Mouse (Mus musculus): ENCODE data around the gene Tcp11l2.

The Tcp11l2 gene

DNA sequence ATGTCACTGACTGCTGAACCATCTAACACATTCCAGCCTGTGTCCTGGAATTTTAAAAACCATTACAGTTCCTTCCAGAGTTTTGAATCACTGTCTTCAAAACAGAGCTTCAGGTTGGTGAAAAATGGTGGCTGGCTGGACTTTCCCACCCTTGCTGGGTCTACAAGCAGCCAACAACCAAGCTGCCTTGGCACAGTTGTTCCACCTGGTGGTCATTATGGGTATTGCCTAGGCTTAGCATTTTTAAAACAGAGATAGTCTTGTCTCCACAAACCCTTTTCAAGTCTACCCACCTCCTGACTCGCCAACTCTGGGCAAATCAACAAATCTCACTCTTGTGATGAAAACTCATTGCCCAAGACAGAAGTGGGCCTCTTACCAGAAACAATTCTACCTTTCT lies 17.9 kb upstream of the Tcp11l2 start:
- DNase-seq (ENCODE audit: low spot score) = no peak

GRCm38 (mm10) chr10:84559986-84560385 lies 16.4 kb upstream of the Tcp11l2 start:
- no peak for DNase-seq (ENCODE audit: low spot score)

GRCm38 (mm10) chr10:84562121-84562520 lies 14.3 kb upstream of the Tcp11l2 start:
- DNase-seq (ENCODE audit: low spot score) = no peak

GRCm38 (mm10) chr10:84562567-84563554 lies 13.6 kb upstream of the Tcp11l2 start:
- DNase-seq (ENCODE audit: low spot score) = no peak

DNA sequence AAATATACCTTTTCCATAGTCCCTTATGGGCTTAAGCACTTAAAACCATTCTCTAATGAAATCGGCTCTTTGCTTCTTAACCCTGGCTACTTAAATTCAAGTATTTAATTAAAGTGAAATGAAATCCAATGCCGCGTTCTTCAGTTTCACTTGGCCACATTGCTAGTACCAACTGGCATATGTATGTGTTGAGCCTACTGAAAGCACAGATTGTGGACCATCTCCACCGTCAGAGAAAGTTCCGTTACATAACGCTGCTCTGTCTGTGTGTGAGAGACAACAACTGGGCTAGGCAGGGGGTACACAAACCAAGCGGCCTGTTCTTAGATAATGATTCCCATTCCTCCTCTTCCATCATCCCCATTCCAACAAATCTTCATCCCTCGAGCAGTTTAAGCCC lies 12.0 kb upstream of the Tcp11l2 start:
- no peak for DNase-seq (ENCODE audit: low spot score)

- DNase-seq (ENCODE audit: low spot score) = no peak
These were observed 5.3 kb upstream of the Tcp11l2 start for GRCm38 (mm10) chr10:84571052-84571639.

GRCm38 (mm10) chr10:84573671-84574420 lies 2.6 kb upstream of the Tcp11l2 start:
- no peak for DNase-seq (ENCODE audit: low spot score)

DNA sequence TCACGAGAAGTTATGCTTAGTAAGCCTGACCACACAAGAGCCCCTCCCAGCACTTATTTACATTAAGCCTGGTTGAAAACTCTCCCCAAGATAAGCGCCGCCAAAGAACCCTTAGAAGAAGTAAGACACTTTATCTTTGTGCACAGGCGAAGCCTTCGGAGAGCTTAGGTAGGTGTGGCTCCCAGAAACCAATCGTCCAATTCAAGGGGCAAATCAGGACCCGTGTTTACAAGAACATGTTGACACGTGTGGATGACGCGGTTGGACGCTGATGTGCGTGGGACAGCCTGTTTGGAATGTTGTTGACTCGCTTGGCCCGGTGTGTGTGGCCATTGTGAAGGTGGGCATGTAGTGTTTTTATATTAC lies 414 bp upstream of the Tcp11l2 start:
- DNase-seq (ENCODE audit: low spot score) = no peak

DNA sequence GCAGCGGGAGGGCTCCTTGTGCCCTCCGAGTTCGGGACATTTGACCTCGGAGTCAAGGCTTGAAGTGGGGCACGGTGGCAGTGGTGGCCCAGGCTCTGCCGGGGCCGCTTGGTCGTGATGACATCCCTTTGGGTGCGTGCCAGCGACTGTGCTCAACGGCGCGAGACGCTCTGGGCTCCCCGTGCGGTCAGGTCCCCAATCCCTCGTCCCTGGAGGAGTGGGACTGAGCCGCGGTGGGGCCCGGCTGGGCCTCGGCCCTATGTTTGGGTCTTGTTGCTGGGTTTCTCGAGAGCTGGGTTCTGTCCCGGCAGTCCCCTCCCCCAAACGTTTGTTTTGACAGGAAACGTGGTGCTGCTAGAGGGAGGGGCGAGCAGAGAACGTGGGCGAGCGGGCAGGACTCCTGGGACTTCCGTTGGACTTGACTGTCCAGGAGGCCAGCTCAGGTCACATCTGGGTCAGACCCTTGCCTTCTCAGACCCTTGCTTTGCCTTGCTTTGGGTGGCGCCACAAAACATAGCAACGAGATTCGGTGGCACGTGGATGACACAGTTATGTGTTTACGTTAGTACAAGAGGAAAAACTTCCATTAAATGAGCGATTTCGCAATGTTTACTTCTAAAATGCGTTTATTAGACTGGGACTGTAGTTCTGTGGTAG lies 773 bp downstream of the Tcp11l2 start:
- DNase-seq (ENCODE audit: low spot score) = peak; percentile 59

- no peak for DNase-seq (ENCODE audit: low spot score)
These were observed 2.3 kb downstream of the Tcp11l2 start for GRCm38 (mm10) chr10:84578738-84579137.

DNA sequence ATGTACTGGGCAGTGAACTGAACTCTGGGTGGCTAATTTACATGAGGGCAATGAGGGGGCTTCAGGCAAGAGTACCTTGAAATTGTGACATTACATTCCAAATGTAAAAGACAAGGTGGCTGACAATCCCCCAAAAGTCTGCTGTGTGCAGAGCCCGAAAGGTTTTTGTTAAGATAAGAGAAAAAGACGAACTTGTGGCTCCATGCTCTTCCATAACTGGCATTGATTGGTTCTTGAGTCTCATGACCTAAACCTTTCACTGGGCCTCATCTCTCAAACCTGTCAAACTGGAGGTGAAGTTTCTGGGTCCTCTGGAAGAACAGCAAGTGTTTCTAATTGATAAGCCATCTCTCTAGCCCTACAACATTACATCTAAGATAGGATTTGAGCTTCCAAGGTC lies 3.1 kb downstream of the Tcp11l2 start:
- no peak for DNase-seq (ENCODE audit: low spot score)

- no peak for DNase-seq (ENCODE audit: low spot score)
These were observed 4.8 kb downstream of the Tcp11l2 start for GRCm38 (mm10) chr10:84581191-84581590.

DNA sequence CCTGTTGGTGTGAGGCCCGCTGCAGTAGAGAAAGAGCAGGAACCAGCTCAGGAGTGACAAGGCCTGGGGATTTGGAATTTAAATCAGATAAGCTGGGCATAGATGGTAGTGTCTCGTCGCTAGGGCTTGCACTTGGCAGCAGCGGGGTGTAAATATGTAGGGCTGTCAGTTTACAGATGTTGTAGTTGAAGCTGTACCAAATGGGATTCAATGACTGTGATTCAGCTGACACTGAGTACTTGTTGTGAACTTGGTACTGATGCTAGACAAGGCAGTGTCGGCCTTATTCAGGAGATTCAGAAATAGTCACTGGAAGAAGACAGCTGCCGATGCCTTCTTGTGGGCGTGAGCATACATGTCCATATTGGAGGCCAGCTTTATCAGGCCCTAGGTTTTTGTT lies 5.8 kb downstream of the Tcp11l2 start:
- no peak for DNase-seq (ENCODE audit: low spot score)

- DNase-seq (ENCODE audit: low spot score) = no peak
These were observed 8.2 kb downstream of the Tcp11l2 start for GRCm38 (mm10) chr10:84584451-84585293.

- no peak for DNase-seq (ENCODE audit: low spot score)
These were observed 8.8 kb downstream of the Tcp11l2 start for GRCm38 (mm10) chr10:84585294-84585650.

GRCm38 (mm10) chr10:84590956-84591355 lies 14.5 kb downstream of the Tcp11l2 start:
- DNase-seq (ENCODE audit: low spot score) = no peak

DNA sequence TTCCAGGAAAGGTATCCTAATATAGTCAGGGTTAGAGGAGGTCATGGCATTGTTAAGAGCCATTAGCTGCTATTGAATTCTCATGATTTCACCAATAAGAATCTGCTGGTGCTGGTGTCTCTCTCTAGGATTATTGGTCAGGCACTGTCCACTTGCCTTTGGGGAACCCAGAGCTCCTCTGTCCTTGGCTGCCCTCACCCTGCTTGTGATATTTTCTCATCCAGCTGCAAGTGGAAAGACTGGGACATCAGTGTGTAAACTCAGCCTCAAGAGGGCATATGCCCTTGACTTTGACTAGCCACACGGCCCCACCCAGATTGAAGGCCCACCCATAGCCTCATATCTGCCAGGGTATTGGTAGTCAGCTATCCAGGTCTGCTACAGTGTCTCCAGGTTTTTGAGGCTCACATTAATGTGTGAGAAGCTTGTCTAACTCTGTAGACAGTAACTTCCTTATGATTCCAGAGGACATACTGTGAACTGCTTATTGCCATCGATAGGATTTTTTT lies 15.3 kb downstream of the Tcp11l2 start:
- no peak for DNase-seq (ENCODE audit: low spot score)

DNA sequence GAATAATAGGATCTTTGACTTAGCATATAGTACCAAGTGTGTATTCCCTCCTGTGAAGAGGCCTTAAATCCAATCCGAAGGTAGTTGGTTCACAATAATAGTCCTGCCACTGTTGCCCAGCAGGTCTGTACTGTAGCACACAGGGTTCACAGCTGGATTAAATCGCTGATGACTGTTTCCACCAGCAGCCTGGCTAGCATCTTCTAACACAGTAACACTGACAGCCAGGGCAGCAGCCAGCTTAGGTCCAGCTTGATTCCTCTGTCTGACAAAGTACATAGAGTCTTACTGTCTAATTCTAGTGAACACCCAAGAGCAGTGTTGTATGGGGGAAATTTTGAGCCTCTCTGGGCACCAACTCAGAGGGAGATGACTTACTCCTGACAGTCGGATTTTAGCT lies 16.3 kb downstream of the Tcp11l2 start:
- no peak for DNase-seq (ENCODE audit: low spot score)

DNA sequence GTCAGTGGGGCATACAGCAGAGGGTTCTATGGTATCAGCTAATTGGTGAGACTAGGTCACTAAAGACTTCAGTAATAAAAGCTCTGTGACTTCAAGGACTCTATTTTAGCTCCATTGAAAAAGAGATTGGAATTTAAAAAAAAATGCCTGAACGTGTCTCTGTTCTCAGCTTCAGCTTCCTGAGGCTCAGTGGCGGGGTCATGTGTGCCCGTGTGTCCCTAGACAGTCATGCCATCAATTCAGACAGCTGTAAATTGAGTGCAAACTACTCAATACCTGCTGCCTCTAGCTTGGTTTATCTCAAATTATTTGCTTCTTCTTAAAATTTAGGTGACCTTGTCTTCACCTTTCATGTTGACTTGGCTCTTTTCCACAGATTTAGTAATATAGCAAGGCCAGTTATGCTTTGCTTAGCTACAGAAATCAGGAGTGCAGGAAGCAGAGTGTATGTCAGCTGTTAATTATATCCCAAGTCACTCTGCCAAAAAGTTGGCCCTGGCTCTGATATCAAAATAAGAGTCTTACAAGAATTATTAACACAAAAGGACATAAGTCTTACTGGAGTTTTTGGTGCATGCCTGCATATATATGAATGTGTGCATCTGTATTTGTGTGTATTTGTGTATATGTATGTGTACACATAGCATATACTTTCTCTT lies 20.8 kb downstream of the Tcp11l2 start:
- no peak for DNase-seq (ENCODE audit: low spot score)

GRCm38 (mm10) chr10:84598172-84598571 lies 21.7 kb downstream of the Tcp11l2 start:
- DNase-seq (ENCODE audit: low spot score) = no peak

- no peak for DNase-seq (ENCODE audit: low spot score)
These were observed 23.7 kb downstream of the Tcp11l2 start for GRCm38 (mm10) chr10:84600136-84600535.
